Mouse (Mus musculus) embryonic fibroblast, embryonic 13.5 days (primary cell): Measurements from ENCODE around the gene Stk38.

ENCODE experiments used
- CTCF ChIP-seq: IDR thresholded peaks from 2 replicates; pipeline ENCODE4 v1.5.1; 2011; ENCODE audit warnings: mild to moderate bottlenecking, control low read depth, low read length, moderate library complexity, borderline replicate concordance; ENCODE audit not compliant: insufficient read depth
- POLR2A ChIP-seq: IDR thresholded peaks from 2 replicates; pipeline ENCODE4 v1.6.1; 2011; ENCODE audit warnings: low read depth, mild to moderate bottlenecking, control low read depth, low read length, moderate library complexity

GRCm38 (mm10) chr17:28924957-28925595, 82.7 kb downstream of the Stk38 start:
- TF ChIP-seq CTCF (no peak), POLR2A (no peak)
